Mouse (Mus musculus) pancreas, adult 10 weeks (tissue): ENCODE results near the gene Zfp781. TPM values are rescaled to one million over a fixed set of nuclear protein-coding genes. Genes with fewer than 3 reads are reported as not detected.

Experiments used
- polyA plus RNA-seq: library from polyadenylated mRNA; stranded (reverse); fragments of 350-450 nt; fragmentation: Illumina TruSeq; extraction: RNeasy Lipid Tissue Mini Kit (QIAGEN cat#74804); gene quantifications from one replicate; pipeline ENCODE4 v1.2.3, GENCODE M21; 2015; ENCODE audit warnings: low read depth, low replicate concordance; ENCODE audit not compliant: insufficient read depth

Zfp781 gene
- polyA plus RNA-seq, result 0.87 TPM

DNA sequence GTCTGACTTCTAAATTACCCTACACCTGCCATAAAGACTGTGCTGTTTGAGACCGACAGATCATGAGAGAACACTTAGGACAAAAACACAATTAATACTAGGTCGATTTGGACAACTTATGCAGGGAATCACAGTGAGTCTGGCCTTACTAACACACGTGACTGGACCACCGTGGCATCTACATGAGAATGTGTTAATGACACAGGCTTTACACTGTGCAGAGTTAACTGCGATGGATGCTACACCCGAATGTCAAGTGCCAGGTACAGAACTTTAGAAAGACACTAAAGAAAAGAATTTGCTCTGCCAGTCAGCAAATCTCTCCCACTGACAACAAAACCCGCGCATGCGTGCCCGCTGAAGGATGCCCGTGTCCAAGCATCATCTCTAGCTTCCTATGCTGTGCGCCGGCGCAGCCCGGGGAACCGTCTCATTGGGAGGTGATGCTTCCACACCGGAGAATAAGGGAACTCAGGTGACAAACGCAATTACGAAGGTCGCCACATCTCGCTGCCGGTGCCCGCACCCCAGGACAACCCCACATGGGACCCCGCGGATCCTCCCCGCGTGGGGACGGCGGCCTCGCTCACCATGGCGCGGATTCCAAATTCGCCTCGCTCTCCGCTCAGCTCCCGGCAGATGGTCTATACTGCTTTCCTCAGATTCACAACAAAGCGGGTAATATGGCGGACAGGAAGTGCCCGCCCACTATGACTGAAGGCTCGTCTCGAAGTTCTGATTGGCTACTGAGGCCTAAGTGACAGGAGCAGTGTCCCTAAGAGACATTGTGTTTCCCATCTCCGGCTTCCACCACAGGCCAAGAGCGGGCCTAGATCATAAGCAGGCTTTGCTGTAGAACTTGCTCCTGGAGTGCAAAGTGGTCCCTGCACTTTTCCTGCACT is at the start of gene Zfp781:
Zfp781 (minus strand) TSS at position 639 of the 902 bp plus-strand sequence.

DNA sequence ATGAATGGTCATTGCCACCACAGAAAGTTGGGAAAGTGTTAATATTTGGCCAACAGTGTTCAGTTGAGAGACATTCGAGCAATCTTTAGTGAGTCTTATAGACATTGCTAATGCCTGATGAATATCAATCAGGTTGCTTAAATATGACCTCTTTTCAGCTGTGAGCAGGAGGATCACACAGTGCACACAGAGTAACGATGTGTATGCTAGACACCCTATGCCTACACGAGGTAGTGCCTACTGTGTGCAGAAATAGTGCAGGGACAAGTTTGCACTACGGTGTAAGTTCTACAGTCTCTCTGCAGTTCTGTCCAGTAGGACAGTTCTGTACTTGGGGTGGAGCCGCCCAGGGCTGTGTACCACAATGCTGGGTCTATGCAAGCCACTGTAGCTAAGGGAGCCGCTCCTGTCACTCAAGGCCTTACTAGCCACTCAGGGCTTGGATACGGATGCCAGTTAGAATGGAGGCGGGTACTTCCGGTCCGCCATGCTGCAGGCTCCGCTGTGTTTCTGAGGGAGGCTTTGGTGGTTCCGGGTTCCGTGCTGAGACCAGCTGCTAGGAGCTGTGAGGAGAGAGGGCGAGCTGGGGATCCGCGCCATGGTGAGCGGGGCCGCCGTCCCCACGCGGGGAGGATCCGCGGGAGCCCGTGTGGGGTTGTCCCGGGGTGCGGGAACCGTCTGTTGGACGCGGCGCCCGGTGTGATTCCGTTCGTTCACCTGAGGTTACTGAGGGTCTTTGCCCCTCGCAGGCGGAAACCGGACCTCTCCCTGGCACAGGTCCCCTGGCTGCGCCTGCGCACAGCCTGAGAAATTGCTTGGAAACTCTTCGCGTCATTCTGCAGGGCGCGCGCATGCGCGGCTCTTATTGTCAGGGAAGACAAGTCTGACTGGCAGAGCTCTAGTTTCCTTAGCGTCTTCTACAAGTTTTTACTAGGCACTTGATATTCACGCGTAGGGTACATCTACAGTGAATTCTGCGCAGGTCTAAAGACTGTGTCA is 66.6 kb downstream of the Zfp781 start, which contains the start of gene Gm32687:
Gm32687 (plus strand) TSS at position 526 of the 999 bp plus-strand sequence.

Other genes starting within 250 kb of the Zfp781 start
- gene Zfp433, start 225.7 kb downstream of the Zfp781 start, polyA plus RNA-seq, result 1.2 TPM
- gene Gm3055, start 159.3 kb downstream of the Zfp781 start, polyA plus RNA-seq, result 2.0 TPM
- not detected for gene Gm4767, start 118.3 kb downstream of the Zfp781 start, polyA plus RNA-seq
- 1.3 TPM for gene Gm32687, start 66.5 kb downstream of the Zfp781 start, polyA plus RNA-seq
- gene Zfp873, start 117.6 kb upstream of the Zfp781 start, polyA plus RNA-seq, result 1.1 TPM
- gene BC024063, start 152.9 kb upstream of the Zfp781 start, polyA plus RNA-seq, result not detected
- 0.41 TPM for gene AU041133, start 197.5 kb upstream of the Zfp781 start, polyA plus RNA-seq